Mouse (Mus musculus) lung, postnatal 14 days (tissue): ENCODE data around the gene Gm15107.
"Not testable (repeated sequence)": the region's sequence is repeated elsewhere in the genome, so short reads cannot be mapped to it uniquely, and the experiment has no call there.

Source experiments
- DNase-seq: peaks from one replicate; pipeline ENCODE4 v3.0.0; 2021

Gm15107 gene

DNA sequence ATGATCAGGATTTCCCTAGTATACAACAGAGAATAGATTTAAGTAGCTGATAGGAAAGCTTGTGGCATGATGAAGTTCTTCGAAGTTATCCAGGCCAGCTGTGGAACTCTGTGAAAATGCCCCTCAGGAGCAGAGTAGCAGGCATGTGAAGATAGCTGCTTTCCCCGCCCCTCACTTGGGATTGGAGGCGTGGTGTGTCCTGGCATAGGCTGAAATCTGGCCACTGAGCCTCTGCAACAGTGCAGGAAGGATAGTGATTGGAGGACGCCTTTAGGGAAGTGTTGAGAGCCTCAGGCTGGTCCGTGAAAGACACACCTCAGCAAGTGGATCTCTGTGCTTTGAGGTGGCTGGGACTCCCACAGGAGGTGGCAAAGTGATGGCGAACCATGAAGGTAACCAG lies at the start of gene Gm15107:
Gene Gm15107, plus strand, starts transcription at position 301 of the 400 bp plus-strand sequence.
- DNase-seq = not testable (repeated sequence)
